Mouse (Mus musculus) inflammation-experienced regulatory T-cells (primary cell): ENCODE measurements around the gene A630095E13Rik. TPM values are rescaled to one million over a fixed set of nuclear protein-coding genes. Genes with fewer than 3 reads are reported as not detected.

Experiments used
- polyA plus RNA-seq, 2 experiments: library from polyadenylated mRNA; unstranded; fragments of 100-300 nt; shearing (Covaris generic); gene quantifications; one replicate each; pipeline ENCODE4 v1.2.1; 2017

A630095E13Rik gene
- not detected for polyA plus RNA-seq

DNA sequence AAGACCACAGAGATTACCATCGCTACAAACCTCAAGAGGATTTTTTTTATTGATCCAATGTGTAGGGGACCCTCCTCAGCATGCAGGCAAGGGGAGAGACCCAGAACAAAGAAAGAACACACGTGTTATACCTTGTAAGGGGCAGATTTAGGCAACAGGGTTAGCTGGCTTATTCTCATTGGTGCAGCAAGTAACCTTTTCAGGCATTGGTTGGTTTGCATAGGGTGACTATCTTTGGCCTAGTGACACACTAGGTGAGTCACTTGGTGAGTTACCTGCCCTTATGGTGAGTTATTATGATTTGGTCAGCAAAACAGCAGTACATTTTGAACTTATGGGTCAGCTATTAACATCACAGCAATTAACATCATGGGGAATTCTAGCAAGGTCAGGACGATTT, at the start of gene A630095E13Rik:
A630095E13Rik (minus strand) TSS at position 101 of the 400 bp plus-strand sequence.

DNA sequence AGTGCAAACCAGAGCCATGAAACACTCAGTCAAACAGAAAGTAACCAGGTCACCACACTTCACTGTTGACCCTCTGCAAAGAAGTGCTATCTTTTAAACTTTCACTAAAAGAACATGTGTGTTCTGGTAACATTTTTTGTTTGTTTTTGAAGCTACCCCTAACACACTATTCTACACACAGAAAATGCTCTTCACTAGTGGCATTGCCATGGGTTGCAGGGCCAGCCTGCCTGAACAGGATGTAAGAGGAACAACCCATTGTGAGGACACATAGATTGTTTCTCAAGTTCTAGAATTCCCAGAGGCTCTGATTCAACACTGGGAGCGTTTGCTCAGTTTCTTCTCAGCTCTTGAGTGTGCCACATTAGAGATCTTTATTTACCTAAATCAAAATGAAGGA, 49.7 kb upstream of the A630095E13Rik start, which contains the start of gene Acrv1:
Acrv1 (plus strand) TSS at position 301 of the 400 bp plus-strand sequence.

Other genes starting within 250 kb of the A630095E13Rik start
- not detected for gene Gm7257, start 211.5 kb downstream of the A630095E13Rik start, polyA plus RNA-seq
- gene Gm9513, start 167.7 kb downstream of the A630095E13Rik start, polyA plus RNA-seq, result not detected
- gene Gm5615, start 101.4 kb downstream of the A630095E13Rik start, polyA plus RNA-seq, result under 1 TPM in 1 of 2 experiments, not detected in 1; 0.32 TPM
- not detected for gene Gm17689, start 60.7 kb downstream of the A630095E13Rik start, polyA plus RNA-seq
- gene Acrv1, start 49.8 kb upstream of the A630095E13Rik start, polyA plus RNA-seq, result not detected
- gene Chek1, start 83.7 kb upstream of the A630095E13Rik start, polyA plus RNA-seq, result 1 to 10 TPM; 2.0 to 6.4 TPM
- 100 to 1,000 TPM; 204 to 225 TPM for gene Stt3a, start 124.3 kb upstream of the A630095E13Rik start, polyA plus RNA-seq
- gene Ei24, start 154.0 kb upstream of the A630095E13Rik start, polyA plus RNA-seq, result 10 to 100 TPM; 64.8 to 76.0 TPM
- gene Fez1, start 178.5 kb upstream of the A630095E13Rik start, polyA plus RNA-seq, result 1 to 10 TPM in 1 of 2 experiments, under 1 TPM in 1; 0.37 to 3.0 TPM